Mouse (Mus musculus): ENCODE data around the gene Lax1.

GRCm38 (mm10) chr1:133692195-133692594 lies 2.3 kb upstream of the Lax1 start:
- TF ChIP-seq CTCF (IDR thresholded peaks at IDR 0.05; ENCODE audit: low read depth) (no peak), EP300 (IDR thresholded peaks at IDR 0.05; ENCODE audit: low read depth) (no peak)
